Mouse (Mus musculus) ovary, postnatal 14 days (tissue): Measurements from ENCODE around the gene Txk.

Source experiments
- DNase-seq: peaks from one replicate; pipeline ENCODE4 v3.0.0; 2022; ENCODE audit warnings: low spot score

Txk gene

DNA sequence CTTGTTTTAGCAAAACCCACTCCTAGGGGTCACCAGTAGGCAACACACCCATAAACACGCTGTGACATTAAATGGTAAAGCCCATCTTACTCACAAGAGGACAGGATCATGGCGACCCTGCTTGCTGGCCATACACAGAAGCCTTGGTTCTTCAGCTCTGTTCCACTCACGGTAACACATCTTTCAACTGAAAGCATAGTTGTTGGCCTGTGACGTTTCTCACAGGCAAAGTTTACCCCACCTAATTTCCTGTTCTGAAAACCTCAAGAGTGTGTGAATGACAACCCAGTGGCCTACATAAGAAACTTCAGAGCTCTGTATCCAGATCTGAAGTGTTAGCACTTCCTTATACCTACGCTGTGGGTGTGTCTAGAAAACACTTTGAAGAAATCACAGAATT lies at the start of gene Txk:
TSS of gene Txk (minus strand) at position 193 of the 400 bp plus-strand sequence.
- no peak for DNase-seq

- no peak for DNase-seq
Observed at GRCm38 (mm10) chr5:72798563-72798962, 46.0 kb upstream of the Txk start.

GRCm38 (mm10) chr5:72796186-72796613 lies 43.6 kb upstream of the Txk start:
- DNase-seq = peak; percentile 15

- no peak for DNase-seq
Observed at GRCm38 (mm10) chr5:72793309-72793850, 40.8 kb upstream of the Txk start.

GRCm38 (mm10) chr5:72791789-72792188 lies 39.2 kb upstream of the Txk start:
- DNase-seq = no peak

DNA sequence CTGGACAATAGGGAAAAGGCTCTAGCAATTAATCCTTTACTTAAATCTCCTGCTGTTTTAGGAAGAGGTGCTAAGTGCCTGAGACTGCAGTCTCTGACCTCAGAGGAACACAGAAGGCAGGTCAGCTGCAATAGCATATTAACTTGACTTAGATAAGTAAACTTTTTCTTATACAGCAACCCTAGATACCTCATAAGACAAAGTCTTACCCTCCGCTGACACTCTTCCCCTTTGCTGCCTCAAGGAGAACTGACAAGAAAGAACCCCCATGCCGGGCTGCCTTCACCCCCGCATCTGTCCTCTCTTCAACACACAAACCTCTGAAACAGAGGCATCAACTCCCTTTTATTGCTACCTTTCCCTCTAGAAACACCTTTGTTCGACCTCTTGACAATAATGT lies 38.8 kb upstream of the Txk start:
- DNase-seq = no peak

DNA sequence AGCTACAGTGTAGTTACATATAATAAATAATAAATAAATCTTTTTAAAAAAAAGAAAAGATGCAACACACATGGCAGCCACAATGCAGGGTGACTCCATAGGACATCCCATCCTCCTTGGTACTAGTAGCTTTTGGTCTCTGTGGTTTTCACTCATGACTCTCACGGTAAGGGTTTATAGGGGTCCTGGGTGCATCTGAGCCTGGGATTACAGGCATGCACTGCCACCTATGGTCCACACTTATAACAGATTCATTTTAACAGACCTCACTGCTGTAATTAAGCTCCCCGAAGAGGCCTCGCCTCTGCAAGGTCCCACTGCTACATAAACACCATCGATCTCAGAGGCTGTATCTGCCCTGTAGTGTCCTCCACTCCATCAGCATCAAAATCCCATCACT lies 32.9 kb upstream of the Txk start:
- DNase-seq = no peak

- no peak for DNase-seq
Observed at GRCm38 (mm10) chr5:72784719-72785118, 32.1 kb upstream of the Txk start.

DNA sequence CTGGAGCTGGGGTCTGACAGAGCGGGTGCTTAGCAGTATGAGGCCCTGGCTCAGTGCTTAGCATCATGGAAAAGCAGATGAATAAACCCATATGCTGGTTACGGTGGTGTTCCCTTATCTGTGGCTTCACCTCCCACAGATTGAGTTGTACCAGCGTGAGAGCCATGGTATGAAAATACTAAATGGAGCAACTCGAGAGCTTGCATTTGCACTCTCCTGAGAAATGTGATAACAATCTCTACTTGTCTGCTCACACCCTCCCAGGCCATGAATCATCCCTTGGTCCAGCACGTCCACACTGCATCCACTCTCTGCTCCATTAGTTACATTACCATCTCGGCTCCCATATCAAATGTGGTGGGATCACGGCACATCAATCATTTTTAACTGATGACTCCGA lies 31.4 kb upstream of the Txk start:
- DNase-seq = no peak

DNA sequence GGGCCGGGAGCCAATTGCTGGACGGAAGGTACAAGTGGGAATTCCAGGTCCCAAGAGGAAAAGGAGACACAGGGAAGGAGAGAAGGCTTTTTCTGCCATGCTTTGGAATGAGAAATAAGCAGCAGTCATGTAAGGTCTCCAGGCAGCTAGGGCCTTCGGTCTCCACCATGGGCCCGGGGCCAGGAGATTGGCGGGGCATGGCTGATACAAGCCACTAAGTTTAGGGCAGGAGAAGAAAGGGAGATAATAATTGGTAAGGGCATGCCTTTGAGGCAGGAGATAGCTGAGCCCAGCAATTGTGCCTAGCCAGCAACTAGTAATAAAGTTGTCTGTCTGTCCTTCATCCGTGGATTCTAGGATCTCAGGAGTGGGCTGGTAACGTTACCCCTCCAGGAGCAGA lies 30.5 kb upstream of the Txk start:
- no peak for DNase-seq

DNA sequence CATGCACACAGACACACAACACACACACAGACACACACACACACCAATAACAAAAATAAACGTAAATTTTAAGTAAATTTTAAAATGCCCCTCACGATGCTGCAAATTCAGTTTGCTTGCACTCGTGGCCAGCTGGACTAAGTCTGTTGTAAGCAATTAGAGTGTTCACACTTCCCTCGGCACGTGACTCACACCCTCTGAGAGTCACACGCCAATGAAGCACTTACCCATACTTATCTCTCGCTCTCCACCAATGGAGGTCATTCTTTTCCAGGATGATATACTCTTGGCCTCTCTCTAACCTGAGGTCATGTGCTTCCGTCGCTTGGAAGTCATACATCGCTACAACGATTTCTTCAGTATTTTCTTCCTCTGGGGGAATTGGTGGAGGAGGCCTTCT lies 29.2 kb upstream of the Txk start:
- no peak for DNase-seq

DNA sequence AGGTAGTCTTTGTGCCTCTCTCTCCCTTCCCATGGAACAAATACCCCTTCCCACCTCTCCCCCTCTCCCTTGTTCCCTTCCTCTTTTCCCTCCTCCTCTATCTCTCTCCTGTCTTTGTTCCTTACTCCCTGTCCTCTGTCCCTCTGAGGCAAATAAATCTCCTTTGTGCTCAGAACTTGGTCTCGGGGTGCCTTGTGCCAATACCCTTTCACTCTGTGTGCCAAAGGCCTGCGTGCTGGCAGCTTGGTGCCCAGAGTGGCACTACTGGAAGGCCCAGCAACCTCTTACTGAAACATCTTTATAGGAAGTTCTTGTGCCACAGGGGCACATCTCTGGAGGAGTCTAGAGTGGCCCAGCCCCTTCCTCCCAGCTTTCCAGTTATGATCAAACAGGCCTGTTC lies 24.0 kb upstream of the Txk start:
- DNase-seq = no peak

- no peak for DNase-seq
Observed at GRCm38 (mm10) chr5:72776127-72776526, 23.6 kb upstream of the Txk start.

DNA sequence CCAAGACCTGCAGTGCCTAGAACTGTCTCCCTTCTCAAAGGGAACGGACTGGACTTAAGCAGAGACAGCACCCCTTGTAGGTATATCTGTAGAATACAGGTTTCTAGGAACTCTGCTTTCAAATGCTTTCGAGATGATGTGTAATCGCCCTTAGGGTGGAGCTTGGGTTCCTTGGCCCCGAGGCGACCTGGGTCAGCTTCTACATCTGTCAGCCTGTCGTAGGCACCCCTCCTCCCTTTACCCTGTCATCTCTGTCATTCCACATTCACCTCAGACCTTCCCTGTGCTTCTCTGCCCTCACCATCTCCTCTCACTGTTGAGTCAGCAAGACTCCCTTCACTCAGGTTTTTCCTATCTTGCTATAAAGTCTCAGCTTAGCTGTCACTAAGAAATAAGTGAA lies 17.3 kb upstream of the Txk start:
- no peak for DNase-seq

- DNase-seq = no peak
Observed at GRCm38 (mm10) chr5:72763546-72763945, 11.0 kb upstream of the Txk start.

DNA sequence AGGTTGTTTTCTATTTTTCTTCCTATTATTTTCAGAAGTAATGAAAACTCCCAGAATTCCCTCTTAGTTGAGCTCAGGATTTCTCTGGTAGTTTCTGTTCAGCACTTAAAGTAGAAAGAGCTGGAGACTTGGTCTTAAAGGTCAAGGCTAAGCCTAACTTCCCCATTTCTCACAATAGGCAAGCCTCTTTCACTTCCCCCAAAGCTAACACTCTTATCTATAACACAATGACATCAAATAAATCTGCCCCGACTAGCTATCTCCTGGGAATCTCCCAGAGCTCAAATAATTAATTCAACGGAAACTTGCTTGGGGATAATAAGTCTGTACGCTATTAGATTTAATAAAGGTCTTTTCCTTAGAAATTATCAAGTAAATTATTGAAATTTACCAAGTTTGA lies 10.4 kb upstream of the Txk start:
- DNase-seq = no peak

DNA sequence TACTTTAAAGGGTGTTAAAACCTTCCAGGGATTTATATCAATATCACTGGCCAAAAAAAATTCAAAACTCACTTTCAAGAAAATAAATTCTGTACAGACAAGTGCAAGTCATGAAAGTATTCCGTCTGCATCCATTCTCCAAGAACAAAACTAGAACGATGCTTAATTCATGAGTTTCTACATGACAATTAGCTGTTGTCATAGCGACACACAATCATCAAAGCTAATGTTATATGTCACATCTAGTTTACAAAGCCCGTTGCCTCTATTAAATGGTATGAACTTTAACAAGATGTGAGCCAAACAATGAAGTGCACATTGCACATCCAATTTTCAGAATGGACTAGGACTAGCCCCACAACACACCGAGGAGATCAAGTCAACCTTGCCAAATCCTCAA lies 9.2 kb upstream of the Txk start:
- no peak for DNase-seq

DNA sequence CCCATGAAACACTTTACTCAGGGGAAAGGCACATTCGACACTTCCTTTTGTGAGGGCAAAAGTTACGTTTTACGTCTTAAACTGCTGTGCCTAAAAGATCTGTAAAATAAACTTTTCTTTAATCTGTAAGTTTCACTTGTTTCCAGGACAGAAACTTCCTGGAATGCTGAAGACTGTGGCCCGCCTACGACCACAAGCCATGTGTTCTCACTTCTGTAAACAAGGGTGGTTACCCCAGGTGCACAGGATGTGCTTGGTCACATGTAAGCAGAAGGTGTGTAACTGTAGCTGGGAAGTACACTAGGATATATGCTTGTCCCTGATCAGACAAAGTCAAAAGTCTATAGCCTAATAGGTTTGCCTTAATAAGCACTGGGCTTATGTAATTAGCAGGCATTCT lies 8.7 kb upstream of the Txk start:
- DNase-seq = no peak

- no peak for DNase-seq
Observed at GRCm38 (mm10) chr5:72758925-72759924, 6.6 kb upstream of the Txk start.

GRCm38 (mm10) chr5:72757155-72757773 lies 4.7 kb upstream of the Txk start:
- no peak for DNase-seq

GRCm38 (mm10) chr5:72755941-72756340 lies 3.4 kb upstream of the Txk start:
- no peak for DNase-seq

DNA sequence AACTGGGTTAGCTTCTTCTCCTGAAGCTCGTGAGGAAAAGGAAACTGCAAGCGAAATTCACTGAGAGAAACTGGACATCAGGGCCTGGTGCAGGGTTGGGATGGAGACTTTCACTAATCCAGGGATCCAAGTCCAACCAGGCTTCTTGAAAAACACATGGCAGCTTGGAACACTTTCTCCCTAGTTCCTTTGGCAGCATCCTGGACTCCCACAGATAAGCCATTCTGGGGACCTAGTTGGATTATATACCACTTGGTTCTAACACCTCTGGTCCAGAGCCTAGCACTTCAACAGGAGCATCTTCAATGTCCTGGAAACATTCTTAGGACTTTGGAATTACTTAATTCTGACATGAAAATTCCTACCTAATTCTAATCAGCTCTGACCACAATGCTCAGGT lies 2.5 kb upstream of the Txk start:
- no peak for DNase-seq
